Mouse (Mus musculus) CH12.LX (cell line): ENCODE data around the gene Ppp1r9b. TPM values are rescaled to one million over a fixed set of nuclear protein-coding genes. Genes with fewer than 3 reads are reported as not detected.

ENCODE experiments used
- DNase-seq: peaks from one replicate; pipeline ENCODE4 v3.0.0-alpha.2; 2013; ENCODE audit errors: extremely low read depth
- H3K27ac ChIP-seq: 2 replicates; pipeline ENCODE4 v1.5.1; 2012; ENCODE audit warnings: low read depth, mild to moderate bottlenecking, control low read depth, moderate library complexity; ENCODE audit not compliant: insufficient read depth
- H3K27me3 ChIP-seq: replicated peaks from 2 replicates; pipeline ENCODE3; 2012; ENCODE audit warnings: inconsistent platforms
- H3K36me3 ChIP-seq, 2 experiments: replicated peaks in 1 of 2; 2 replicates each; pipeline versions ENCODE3 to v1.6.1; 2012; ENCODE audit warnings: inconsistent platforms in 1 of 2, low read length in 1 of 2, mild to moderate bottlenecking in 1 of 2, mixed read lengths in 1 of 2, moderate library complexity in 1 of 2; ENCODE audit not compliant: control insufficient read depth in 1 of 2, insufficient read depth in 1 of 2
- H3K4me1 ChIP-seq, 2 experiments: 2 replicates each; pipeline ENCODE4 v1.6.1; 2012; ENCODE audit warnings: inconsistent platforms in 1 of 2, moderate library complexity in 1 of 2; ENCODE audit not compliant: insufficient read depth in 2 of 2, control insufficient read depth in 1 of 2
- H3K4me2 ChIP-seq: 2 replicates; pipeline ENCODE4 v1.6.1; 2012; ENCODE audit warnings: low read depth, mild to moderate bottlenecking, control low read depth; ENCODE audit not compliant: poor library complexity, insufficient read depth, severe bottlenecking
- H3K4me3 ChIP-seq, 3 experiments: fragments of 150-350 bp in 1 of 3; sonication (generic) in 1 of 3; replicated peaks in 1 of 3; 2 replicates each; pipeline versions ENCODE3 to v1.5.1; 2011 to 2012; ENCODE audit warnings: low read depth in 2 of 3, low read length in 2 of 3, mild to moderate bottlenecking in 2 of 3, moderate library complexity in 2 of 3, control low read depth in 1 of 3, improper control_type of control experiment in 1 of 3, inconsistent platforms in 1 of 3, mixed read lengths in 1 of 3; ENCODE audit not compliant: poor library complexity in 1 of 3
- H3K79me2 ChIP-seq: replicated peaks from 2 replicates; pipeline ENCODE4 v1.6.1; 2012; ENCODE audit warnings: mild to moderate bottlenecking, moderate library complexity; ENCODE audit not compliant: control insufficient read depth, poor library complexity, insufficient read depth, severe bottlenecking; ENCODE audit errors: extremely low read depth
- H3K9ac ChIP-seq: 2 replicates; pipeline ENCODE4 v1.6.1; 2012; ENCODE audit warnings: low read depth, mild to moderate bottlenecking, control low read depth, moderate library complexity; ENCODE audit not compliant: insufficient read depth
- H3K9me3 ChIP-seq: replicated peaks from 2 replicates; pipeline ENCODE3; 2012; ENCODE audit warnings: low read length, inconsistent platforms, mixed read lengths
- CHD1 ChIP-seq: IDR thresholded peaks from 2 replicates; pipeline ENCODE4 v1.6.1; 2012; ENCODE audit warnings: low read depth, low read length, improper control_type of control experiment, inconsistent platforms
- CTCF ChIP-seq, 2 experiments: IDR thresholded peaks in 1 of 2; conservative IDR thresholded peaks in 1 of 2; 2 replicates each; pipeline ENCODE4 v1.5.1; 2011 to 2012; ENCODE audit warnings: low read depth in 2 of 2, low read length in 2 of 2, improper control_type of control experiment in 1 of 2, inconsistent platforms in 1 of 2, mild to moderate bottlenecking in 1 of 2, moderate library complexity in 1 of 2
- E2F4 ChIP-seq: IDR thresholded peaks from 2 replicates; pipeline ENCODE4 v1.6.1; 2011; ENCODE audit warnings: low read depth, low read length, improper control_type of control experiment; ENCODE audit not compliant: insufficient replicate concordance
- ELF1 ChIP-seq: IDR thresholded peaks from 2 replicates; pipeline ENCODE4 v1.6.1; 2014; ENCODE audit warnings: low read depth, mild to moderate bottlenecking, inconsistent platforms, low read length, improper control_type of control experiment
- ETS1 ChIP-seq: conservative IDR thresholded peaks from 2 replicates; pipeline ENCODE4 v1.6.1; 2012; ENCODE audit warnings: low read depth, mild to moderate bottlenecking, inconsistent platforms, low read length, improper control_type of control experiment, moderate library complexity
- GABPA ChIP-seq: IDR thresholded peaks from 2 replicates; pipeline ENCODE4 v1.6.1; 2012; ENCODE audit warnings: low read depth, low read length, improper control_type of control experiment, inconsistent platforms; ENCODE audit not compliant: insufficient replicate concordance
- HCFC1 ChIP-seq: IDR thresholded peaks from 2 replicates; pipeline ENCODE4 v1.6.1; 2012; ENCODE audit warnings: low read depth, mild to moderate bottlenecking, inconsistent platforms, low read length, improper control_type of control experiment
- JUND ChIP-seq: conservative IDR thresholded peaks from 2 replicates; pipeline ENCODE4 v1.6.1; 2011; ENCODE audit warnings: low read depth, low read length, improper control_type of control experiment
- MAFK ChIP-seq: IDR thresholded peaks from 2 replicates; pipeline ENCODE4 v1.6.1; 2011; ENCODE audit warnings: low read length, improper control_type of control experiment; ENCODE audit not compliant: insufficient replicate concordance
- MXI1 ChIP-seq: IDR thresholded peaks from 2 replicates; pipeline ENCODE4 v1.6.1; 2011; ENCODE audit warnings: mild to moderate bottlenecking, low read depth, low read length, improper control_type of control experiment
- MYC ChIP-seq: IDR thresholded peaks from 2 replicates; pipeline ENCODE4 v1.6.1; 2011; ENCODE audit warnings: low read depth, mild to moderate bottlenecking, improper control_type of control experiment, low read length
- NELFE ChIP-seq: IDR thresholded peaks from 2 replicates; pipeline ENCODE4 v1.6.1; 2011; ENCODE audit warnings: low read depth, low read length, improper control_type of control experiment
- NRF1 ChIP-seq: IDR thresholded peaks from 2 replicates; pipeline ENCODE4 v1.6.1; 2014; ENCODE audit warnings: low read depth, mild to moderate bottlenecking, inconsistent platforms, low read length, improper control_type of control experiment, moderate library complexity
- PAX5 ChIP-seq: IDR thresholded peaks from 2 replicates; pipeline ENCODE4 v1.6.1; 2012; ENCODE audit warnings: low read length, inconsistent platforms, mixed read lengths
- POLR2AphosphoS2 ChIP-seq: IDR thresholded peaks from 2 replicates; pipeline ENCODE4 v1.6.1; 2011; ENCODE audit warnings: low read depth, low read length, improper control_type of control experiment
- RCOR1 ChIP-seq: conservative IDR thresholded peaks from 2 replicates; pipeline ENCODE4 v1.6.1; 2012; ENCODE audit warnings: low read depth, mild to moderate bottlenecking, inconsistent platforms, low read length, improper control_type of control experiment
- SMC3 ChIP-seq: IDR thresholded peaks from 2 replicates; pipeline ENCODE4 v1.6.1; 2011; ENCODE audit warnings: low read depth, low read length, improper control_type of control experiment
- UBTF ChIP-seq: IDR thresholded peaks from 2 replicates; pipeline ENCODE4 v1.6.1; 2012; ENCODE audit warnings: low read depth, mild to moderate bottlenecking, inconsistent platforms, low read length, improper control_type of control experiment, moderate library complexity
- USF1 ChIP-seq: IDR thresholded peaks from 2 replicates; pipeline ENCODE4 v1.6.1; 2014; ENCODE audit warnings: low read depth, mild to moderate bottlenecking, inconsistent platforms, low read length, improper control_type of control experiment
- ZMIZ1 ChIP-seq: IDR thresholded peaks from 2 replicates; pipeline ENCODE4 v1.6.1; 2012; ENCODE audit warnings: low read depth, mild to moderate bottlenecking, inconsistent platforms, low read length, improper control_type of control experiment
- dilution Hi-C: fragments of 300-500 bp; cut with MboI; formaldehyde crosslinking; loops from 2 replicates; pipeline ENCODE4 v1.14.3; 2020; ENCODE audit warnings: low sequenced_read_pairs; ENCODE audit not compliant: extremely low pct_unique_long_range_greater_than_20kb, extremely low pct_ligation_motif_present
- in situ Hi-C: fragments of 300-500 bp; cut with MboI; formaldehyde crosslinking; loops from 3 replicates; pipeline ENCODE4 v1.14.3; 2019; ENCODE audit warnings: low sequenced_read_pairs, low pct_ligation_motif_present, low pct_unique_long_range_greater_than_20kb, mixed read lengths
- polyA plus RNA-seq: library from polyadenylated mRNA; unstranded; fragments of >175 nt; gene quantifications from 2 replicates; pipeline ENCODE4 v1.2.1, GENCODE M21; 2012; ENCODE audit warnings: low read depth; ENCODE audit not compliant: insufficient read length
- total RNA-seq, 2 experiments: library from RNA; depleted of rRNA; stranded (reverse); fragments of 300-350 nt in 1 of 2; fragments of >200 nt in 1 of 2; gene quantifications; 2 replicates each; pipeline ENCODE4 v1.2.3; 2012 to 2014

Gene Ppp1r9b
- total and polyA plus RNA-seq, 3 experiments = 7.8 to 21.8 (median 21.2) TPM

GRCm38 (mm10) chr11:94944295-94944694 is 46.5 kb upstream of the Ppp1r9b start:
- no peaks in the 10 kb centered on the region for H3K79me2 ChIP-seq
- DNase-seq = no peak
- H3K9ac ChIP-seq = no peak overlapping the region
- H3K9me3 ChIP-seq = no peaks in the 10 kb centered on the region
- TF ChIP-seq CTCF (conservative IDR thresholded peaks at IDR 0.05 in 1 of 2, IDR thresholded peaks at IDR 0.05 in 1 of 2; ENCODE audit: low read depth in 2 of 2, low read length in 2 of 2) (peak in 1 of 2 experiments; percentile 60; a peak in 2 of 4 replicates), MYC (no peak), SMC3 (peak; percentile 30; the same call in 1 of the 2 replicates), POLR2AphosphoS2 (no peak), USF1 (no peak), HCFC1 (no peak), JUND (no peak), RCOR1 (no peak), NELFE (no peak)
- peaks cover 11 to 14% of the 10 kb centered on the region in 2 experiments for H3K4me1 ChIP-seq
- in situ Hi-C loops (no loop called here), dilution Hi-C loops (no loop called here)
- no peak overlapping the region for H3K27ac ChIP-seq
- no peak overlapping the region for H3K4me3 ChIP-seq
- no peak overlapping the region for H3K4me2 ChIP-seq
- peaks cover 99% of the 10 kb centered on the region for H3K27me3 ChIP-seq
- H3K36me3 ChIP-seq = no peaks in the 10 kb centered on the region

DNA sequence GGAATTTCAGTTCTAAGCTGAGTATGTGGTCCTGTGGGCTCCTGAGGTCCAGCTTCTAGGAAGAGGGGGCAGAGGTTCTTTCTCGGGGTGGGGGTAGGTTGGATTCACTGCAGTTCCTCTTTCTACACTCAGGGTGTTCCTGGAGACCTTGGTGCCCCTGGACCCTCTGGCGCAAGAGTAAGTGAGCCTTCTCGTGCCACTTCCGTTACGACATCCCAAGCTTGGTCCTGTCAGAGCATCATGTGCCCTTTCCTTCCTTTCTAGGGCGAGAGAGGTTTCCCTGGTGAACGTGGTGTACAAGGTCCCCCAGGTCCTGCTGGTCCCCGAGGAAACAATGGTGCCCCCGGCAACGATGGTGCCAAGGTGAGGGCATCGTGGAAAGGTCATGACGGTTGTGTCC is 45.6 kb upstream of the Ppp1r9b start:
- H3K79me2 ChIP-seq = no peaks in the 10 kb centered on the region
- no peak for DNase-seq
- no peak overlapping the region for H3K4me2 ChIP-seq
- in situ Hi-C loops = no loop called here
- H3K9ac ChIP-seq = no peak overlapping the region
- peaks cover 11 to 14% of the 10 kb centered on the region in 2 experiments for H3K4me1 ChIP-seq
- no peak overlapping the region for H3K27ac ChIP-seq
- no peak for TF ChIP-seq ELF1
- TF ChIP-seq NRF1 = no peak
- TF ChIP-seq ETS1 = no peak
- TF ChIP-seq PAX5 = no peak
- TF ChIP-seq UBTF = no peak
- TF ChIP-seq NELFE = no peak
- TF ChIP-seq SMC3 = no peak
- TF ChIP-seq CHD1 = no peak
- no peak for TF ChIP-seq MAFK
- no peak for TF ChIP-seq GABPA
- no peak for TF ChIP-seq POLR2AphosphoS2
- TF ChIP-seq MXI1 = no peak
- TF ChIP-seq JUND = no peak
- no peak for TF ChIP-seq ZMIZ1
- no peak for TF ChIP-seq RCOR1
- no peak for TF ChIP-seq USF1
- TF ChIP-seq E2F4 = no peak
- H3K36me3 ChIP-seq = no peaks in the 10 kb centered on the region
- H3K4me3 ChIP-seq = no peak overlapping the region
- dilution Hi-C loops = no loop called here
- H3K9me3 ChIP-seq = no peaks in the 10 kb centered on the region
- H3K27me3 ChIP-seq = peaks cover 99% of the 10 kb centered on the region
